Mouse (Mus musculus) lung, adult 2 months (tissue): Measurements from ENCODE around the gene Sacm1l.

ENCODE experiments used
- CTCF ChIP-seq: fragments of 200-500 bp; IDR thresholded peaks from 2 replicates; pipeline ENCODE4 v1.5.1; 2011; ENCODE audit warnings: mild to moderate bottlenecking, low read length, control low read depth; ENCODE audit not compliant: insufficient read depth
- POLR2A ChIP-seq: fragments of 200-500 bp; IDR thresholded peaks from 2 replicates; pipeline ENCODE4 v1.6.1; 2011; ENCODE audit warnings: low read depth, mild to moderate bottlenecking, control low read depth, low read length, borderline replicate concordance; ENCODE audit errors: extremely low read depth

- TF ChIP-seq POLR2A = no peak
- TF ChIP-seq CTCF = no peak
These were observed 8.6 kb downstream of the Sacm1l start for GRCm38 (mm10) chr9:123538189-123538588.
